Mouse (Mus musculus) stomach, postnatal 0 days (tissue): ENCODE measurements at regions not wholly inside any gene's neighbourhood (a gene's known extent, or its start where the extent isn't known, plus 50 kb on each side); places are given as distances from the start of the nearest gene placed in this dataset.

ENCODE experiments used
- CTCF ChIP-seq: IDR thresholded peaks from 2 replicates; pipeline ENCODE4 v1.5.1; 2016; ENCODE audit warnings: antibody characterized with exemption, low read depth, mild to moderate bottlenecking, moderate library complexity
- EP300 ChIP-seq: optimal IDR thresholded peaks from 2 replicates; pipeline ENCODE3; 2016; ENCODE audit warnings: antibody characterized with exemption

DNA sequence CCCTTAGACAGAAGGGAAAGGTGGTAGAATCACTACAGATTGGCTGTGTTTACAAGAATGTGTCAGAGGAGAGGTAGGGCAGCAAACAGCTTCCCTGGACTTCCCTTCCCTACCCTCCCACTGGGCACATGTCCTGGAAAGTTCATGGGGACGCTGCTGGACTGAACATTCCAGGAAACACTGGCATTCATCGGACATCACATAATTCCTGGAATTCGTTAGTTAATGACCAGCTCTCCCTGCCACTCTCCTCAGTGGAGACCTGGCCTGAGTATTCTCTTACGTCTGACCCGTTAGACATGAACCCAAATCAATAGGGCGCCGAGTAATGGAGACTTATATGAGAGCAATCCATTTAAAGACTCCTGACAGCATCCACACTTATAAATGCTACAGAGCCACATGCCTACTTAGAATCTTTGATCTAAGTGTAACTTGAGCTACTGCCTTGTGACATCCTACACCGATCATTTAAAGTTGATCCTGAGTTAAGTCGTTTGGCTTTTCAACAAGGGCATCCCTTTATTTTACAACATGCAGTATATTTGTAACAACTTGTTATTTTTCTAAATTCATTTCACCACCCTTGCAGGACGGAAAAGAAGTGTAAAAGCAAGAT lies 156.6 kb downstream of the Snx10 start:
- TF ChIP-seq EP300: no peak
- TF ChIP-seq CTCF: no peak
